Mouse (Mus musculus) lung, postnatal 0 days (tissue): Measurements from ENCODE around the gene Map3k14.

Experiments
- CTCF ChIP-seq: IDR thresholded peaks from 2 replicates; pipeline ENCODE4 v1.5.1; 2016; ENCODE audit warnings: antibody characterized with exemption, mild to moderate bottlenecking
- EP300 ChIP-seq: IDR thresholded peaks from 2 replicates; pipeline ENCODE4 v1.6.1; 2016; ENCODE audit warnings: antibody characterized with exemption, mild to moderate bottlenecking, control low read depth

DNA sequence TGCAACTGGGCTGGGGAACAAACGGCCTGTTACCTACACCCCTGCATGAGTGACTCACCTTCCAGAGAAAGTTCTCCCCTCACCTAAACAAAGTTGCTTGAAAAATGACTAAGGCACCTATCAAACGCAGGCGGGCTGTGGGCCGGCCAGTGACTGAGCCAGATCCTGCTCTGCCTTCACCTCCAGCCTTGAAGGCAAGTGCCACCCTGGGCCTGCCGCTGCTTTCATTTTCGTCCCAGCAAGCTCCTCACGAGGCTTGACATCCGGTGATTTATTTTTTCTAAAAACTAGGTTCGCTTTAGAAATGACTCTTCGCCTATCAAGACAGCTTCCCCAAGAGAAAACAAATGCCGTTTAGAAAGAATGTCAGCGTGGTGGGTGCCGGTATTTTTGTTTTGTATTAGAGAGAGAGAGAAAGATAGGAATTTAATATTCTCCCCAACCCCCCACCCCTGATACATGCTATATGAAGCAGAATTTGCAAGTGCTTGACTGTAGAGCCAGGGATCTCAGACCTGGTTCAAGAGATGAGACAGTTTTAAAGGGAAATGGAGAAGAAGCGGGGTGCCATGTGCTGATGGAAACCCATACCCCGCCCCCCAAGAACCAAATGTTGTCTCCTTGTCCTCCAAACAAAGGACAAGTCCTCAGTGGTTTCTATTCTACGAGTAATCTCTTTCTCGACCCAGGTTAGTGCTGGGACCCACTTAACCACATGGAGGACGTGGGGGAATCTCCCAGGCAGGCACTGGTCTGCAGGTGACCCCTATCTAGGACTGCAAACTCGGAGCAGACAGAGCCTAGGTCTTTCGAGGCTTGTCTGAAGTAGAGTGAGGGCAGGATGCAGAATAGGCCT is 4.6 kb downstream of the Map3k14 start:
- no peak for TF ChIP-seq CTCF
- TF ChIP-seq EP300 = no peak
